Mouse (Mus musculus): ENCODE results near the gene Hip1. TPM values are rescaled to one million over a fixed set of nuclear protein-coding genes. Genes with fewer than 3 reads are reported as not detected.
"Not testable (repeated sequence)": the region's sequence is repeated elsewhere in the genome, so short reads cannot be mapped to it uniquely, and the experiment has no call there.

Gene Hip1
- polyA plus RNA-seq, 1 experiment from 2014 or later, result 40.9 TPM

- Histone ChIP-seq H3K36me3 (peaks cover 85% of the 10 kb centered on the region), H3K27me3 (no peaks in the 10 kb centered on the region), H3K9me3 (no peaks in the 10 kb centered on the region), H3K9ac (replicated peaks) (no peak overlapping the region), H3K4me3 (replicated peaks) (no peak overlapping the region), H3K27ac (no peak overlapping the region), H3K4me2 (replicated peaks) (no peak overlapping the region), H3K4me1 (replicated peaks) (peaks cover 13% of the 10 kb centered on the region)
- WGBS, result 81% methylated on average over 8 of the region's 8 CpGs
- no peak for ATAC-seq
Observed at GRCm38 (mm10) chr5:135375167-135375566, 169.8 kb downstream of the Hip1 start.

- ATAC-seq, result no peak
- H3K27ac ChIP-seq, result no peak overlapping the region
- H3K4me1 ChIP-seq (replicated peaks), result peaks cover 21% of the 10 kb centered on the region
- H3K4me2 ChIP-seq (replicated peaks), result no peak overlapping the region
- H3K9ac ChIP-seq (replicated peaks), result no peak overlapping the region
- H3K36me3 ChIP-seq, result peaks cover 69% of the 10 kb centered on the region
- H3K4me3 ChIP-seq (replicated peaks), result no peak overlapping the region
- 93% methylated on average over 5 of the region's 5 CpGs for WGBS
- H3K27me3 ChIP-seq, result no peaks in the 10 kb centered on the region
- no peaks in the 10 kb centered on the region for H3K9me3 ChIP-seq
Observed at GRCm38 (mm10) chr5:135373601-135374000, 171.3 kb downstream of the Hip1 start.

- H3K27ac ChIP-seq, result no peak overlapping the region
- H3K9ac ChIP-seq (replicated peaks), result no peak overlapping the region
- ATAC-seq, result no peak
- H3K36me3 ChIP-seq, result peaks cover 46% of the 10 kb centered on the region
- peaks cover 23% of the 10 kb centered on the region for H3K4me1 ChIP-seq (replicated peaks)
- peak overlapping the region; percentile 98 for H3K4me3 ChIP-seq (replicated peaks)
- H3K27me3 ChIP-seq, result no peaks in the 10 kb centered on the region
- WGBS, result 98% methylated on average over 13 of the region's 13 CpGs
- H3K9me3 ChIP-seq, result no peaks in the 10 kb centered on the region
- H3K4me2 ChIP-seq (replicated peaks), result no peak overlapping the region
Observed at GRCm38 (mm10) chr5:135371195-135371594, 173.7 kb downstream of the Hip1 start.

GRCm38 (mm10) chr5:135369787-135370654 is 174.9 kb downstream of the Hip1 start, which contains the start of gene Nsun5:
TSS of gene Nsun5 (plus strand) at chr5:135369953.
- Histone ChIP-seq H3K9ac (replicated peaks) (peak within 1 kb of the TSS; percentile 92), H3K4me2 (replicated peaks) (peak within 1 kb of the TSS; percentile 82)
- under 1% methylated on average over 64 of the region's 64 CpGs for WGBS

GRCm38 (mm10) chr5:135369196-135369595 is 175.7 kb downstream of the Hip1 start:
- peak overlapping the region; percentile 98 for H3K4me3 ChIP-seq (replicated peaks)
- H3K27me3 ChIP-seq, H3K9me3 ChIP-seq: not testable (repeated sequence)
- peaks cover 23% of the 10 kb centered on the region for H3K4me1 ChIP-seq (replicated peaks)
- H3K27ac ChIP-seq, result 0 out of 2 replicates have a peak overlapping the region, but pooled peaks have one; percentile 83
- H3K9ac ChIP-seq (replicated peaks), result peak overlapping the region; percentile 92
- 56% methylated on average over 9 of the region's 9 CpGs for WGBS
- peak overlapping the region; percentile 82 for H3K4me2 ChIP-seq (replicated peaks)
- H3K36me3 ChIP-seq, result peaks cover 26% of the 10 kb centered on the region
- peak; percentile 46; the same call in 1 of the 2 replicates for ATAC-seq

More at GRCm38 (mm10) chr5:135369787-135370654, 174.9 kb downstream of the Hip1 start, which contains the start of gene Nsun5:
- peak within 1 kb of the TSS; percentile 83 for H3K27ac ChIP-seq
- H3K27me3 ChIP-seq, result 0 out of 2 replicates have a peak, but pooled peaks cover 2% of the 10 kb centered on the region
- H3K36me3 ChIP-seq, result peaks cover 34% of the 10 kb centered on the region
- H3K4me1 ChIP-seq (replicated peaks), result peaks cover 23% of the 10 kb centered on the region
- peak within 1 kb of the TSS; percentile 98 for H3K4me3 ChIP-seq (replicated peaks)
- peak; percentile 83 for ATAC-seq
- H3K9me3 ChIP-seq, result no peaks in the 10 kb centered on the region

- Histone ChIP-seq H3K4me1 (replicated peaks) (peaks cover 23% of the 10 kb centered on the region), H3K27ac (no peak overlapping the region), H3K27me3 (0 out of 2 replicates have a peak, but pooled peaks cover 3% of the 10 kb centered on the region), H3K4me2 (replicated peaks) (0 out of 2 replicates have a peak overlapping the region, but pooled peaks have one; percentile 82), H3K9me3 (no peaks in the 10 kb centered on the region), H3K36me3 (peaks cover 17% of the 10 kb centered on the region), H3K9ac (replicated peaks) (no peak overlapping the region), H3K4me3 (replicated peaks) (no peak overlapping the region)
- WGBS, result 82% methylated on average over 6 of the region's 6 CpGs
- no peak for ATAC-seq
Observed at GRCm38 (mm10) chr5:135368312-135368711, 176.6 kb downstream of the Hip1 start.

- no peak for ATAC-seq
- WGBS, result 60% methylated on average over 6 of the region's 6 CpGs
- H3K9ac ChIP-seq (replicated peaks), result no peak overlapping the region
Observed at GRCm38 (mm10) chr5:135367841-135368240, 177.1 kb downstream of the Hip1 start.

GRCm38 (mm10) chr5:135363540-135363939 is 181.4 kb downstream of the Hip1 start:
- H3K4me1 ChIP-seq (replicated peaks), result peaks cover 2% of the 10 kb centered on the region; the same call in 1 of the 2 replicates
- no peak overlapping the region for H3K27ac ChIP-seq
- 25% methylated on average over 12 of the region's 12 CpGs for WGBS
- H3K4me3 ChIP-seq (replicated peaks), result no peak overlapping the region
- H3K4me2 ChIP-seq (replicated peaks), result no peak overlapping the region
- no peak overlapping the region for H3K9ac ChIP-seq (replicated peaks)
- H3K36me3 ChIP-seq, result no peaks in the 10 kb centered on the region
- H3K9me3 ChIP-seq, result no peaks in the 10 kb centered on the region
- 0 out of 2 replicates have a peak, but pooled peaks cover 3% of the 10 kb centered on the region for H3K27me3 ChIP-seq
- ATAC-seq, result 0 out of 2 replicates have a peak, but pooled peaks have one; percentile 45

More at GRCm38 (mm10) chr5:135367841-135368240, 177.1 kb downstream of the Hip1 start:
- H3K9me3 ChIP-seq, result no peaks in the 10 kb centered on the region
- no peak overlapping the region for H3K4me2 ChIP-seq (replicated peaks)
- 0 out of 2 replicates have a peak, but pooled peaks cover 3% of the 10 kb centered on the region for H3K27me3 ChIP-seq
- H3K4me3 ChIP-seq (replicated peaks), result no peak overlapping the region
- no peak overlapping the region for H3K27ac ChIP-seq
- peaks cover 23% of the 10 kb centered on the region for H3K4me1 ChIP-seq (replicated peaks)
- H3K36me3 ChIP-seq, result peaks cover 13% of the 10 kb centered on the region

- WGBS, result 91% methylated on average over 3 of the region's 3 CpGs
Observed at GRCm38 (mm10) chr5:135362572-135362971, 182.3 kb downstream of the Hip1 start.

GRCm38 (mm10) chr5:135359772-135360171 is 185.1 kb downstream of the Hip1 start:
- Histone ChIP-seq H3K27me3 (no peaks in the 10 kb centered on the region), H3K4me1 (replicated peaks) (no peaks in the 10 kb centered on the region), H3K27ac (no peak overlapping the region), H3K9ac (replicated peaks) (no peak overlapping the region), H3K4me2 (replicated peaks) (no peak overlapping the region), H3K4me3 (replicated peaks) (no peak overlapping the region), H3K36me3 (no peaks in the 10 kb centered on the region), H3K9me3 (peaks cover 3% of the 10 kb centered on the region; the same call in 1 of the 2 replicates)
- WGBS, result 91% methylated on average over 2 of the region's 2 CpGs
- no peak for ATAC-seq

More at GRCm38 (mm10) chr5:135362572-135362971, 182.3 kb downstream of the Hip1 start:
- H3K4me3 ChIP-seq (replicated peaks), result no peak overlapping the region
- peaks cover 2% of the 10 kb centered on the region; the same call in 1 of the 2 replicates for H3K9me3 ChIP-seq
- 0 out of 2 replicates have a peak, but pooled peaks cover 3% of the 10 kb centered on the region for H3K27me3 ChIP-seq
- H3K4me2 ChIP-seq (replicated peaks), result no peak overlapping the region
- no peaks in the 10 kb centered on the region for H3K4me1 ChIP-seq (replicated peaks)
- ATAC-seq, result no peak
- no peak overlapping the region for H3K27ac ChIP-seq
- H3K36me3 ChIP-seq, result no peaks in the 10 kb centered on the region
- H3K9ac ChIP-seq (replicated peaks), result no peak overlapping the region

- no peak for ATAC-seq
- no peak overlapping the region for H3K27ac ChIP-seq
- H3K4me3 ChIP-seq (replicated peaks), result no peak overlapping the region
- peaks cover 10% of the 10 kb centered on the region for H3K27me3 ChIP-seq
- WGBS, result 85% methylated on average over 2 of the region's 2 CpGs
- H3K4me1 ChIP-seq (replicated peaks), result no peaks in the 10 kb centered on the region
- peaks cover 3% of the 10 kb centered on the region; the same call in 1 of the 2 replicates for H3K9me3 ChIP-seq
- H3K9ac ChIP-seq (replicated peaks), result no peak overlapping the region
- H3K36me3 ChIP-seq, result no peaks in the 10 kb centered on the region
- H3K4me2 ChIP-seq (replicated peaks), result no peak overlapping the region
Observed at GRCm38 (mm10) chr5:135357556-135357955, 187.4 kb downstream of the Hip1 start.

Measured in midbrain, embryonic 13.5 days (tissue).